Mouse (Mus musculus) adrenal gland (tissue): ENCODE measurements at regions not wholly inside any gene's neighbourhood (a gene's known extent, or its start where the extent isn't known, plus 50 kb on each side); places are given as distances from the start of the nearest gene placed in this dataset.

Experiments used
- intact Hi-C: fragments of 180-260 bp; cut with DNase I; formaldehyde crosslinking; loops from one replicate; pipeline ENCODE4 v1.15.1; 2025

- intact Hi-C loops = no loop called here
Observed at GRCm38 (mm10) chr4:95463082-95463825, 94.1 kb upstream of the Fggy start.

- intact Hi-C loops = no loop called here
Observed at GRCm38 (mm10) chr4:95466647-95467046, 90.7 kb upstream of the Fggy start.

- intact Hi-C loops = no loop called here
Observed at GRCm38 (mm10) chr4:95467526-95467925, 89.8 kb upstream of the Fggy start.

GRCm38 (mm10) chr4:95474726-95475406 is 82.4 kb upstream of the Fggy start:
- intact Hi-C loops = no loop called here

GRCm38 (mm10) chr4:95476071-95476724 is 81.1 kb upstream of the Fggy start:
- intact Hi-C loops = no loop called here

- intact Hi-C loops = no loop called here
Observed at GRCm38 (mm10) chr4:95483571-95483970, 73.7 kb upstream of the Fggy start.

- intact Hi-C loops = no loop called here
Observed at GRCm38 (mm10) chr4:95487323-95487722, 70.0 kb upstream of the Fggy start.

- intact Hi-C loops = no loop called here
Observed at GRCm38 (mm10) chr4:95487969-95488368, 69.3 kb upstream of the Fggy start.

GRCm38 (mm10) chr4:95489059-95489458 is 68.2 kb upstream of the Fggy start:
- intact Hi-C loops = no loop called here

GRCm38 (mm10) chr4:95500265-95500664 is 57.0 kb upstream of the Fggy start:
- intact Hi-C loops = no loop called here

GRCm38 (mm10) chr4:95501164-95501563 is 56.1 kb upstream of the Fggy start:
- intact Hi-C loops = no loop called here

GRCm38 (mm10) chr4:95507141-95507945 is 50.0 kb upstream of the Fggy start:
- intact Hi-C loops = no loop called here
